Mouse (Mus musculus) bone marrow macrophage, adult 2 months (primary cell): ENCODE data around the gene Rhbdd1.

Experiments
- CTCF ChIP-seq: IDR thresholded peaks from 2 replicates; pipeline ENCODE4 v1.5.1; 2012; ENCODE audit warnings: low read depth, mild to moderate bottlenecking, low read length, moderate library complexity
- POLR2A ChIP-seq: IDR thresholded peaks from 2 replicates; pipeline ENCODE4 v1.6.1; 2012; ENCODE audit warnings: mild to moderate bottlenecking, low read depth, low read length, borderline replicate concordance

GRCm38 (mm10) chr1:82482371-82482770, 166.1 kb downstream of the Rhbdd1 start:
- TF ChIP-seq POLR2A: no peak
- no peak for TF ChIP-seq CTCF
